Mouse (Mus musculus) spleen, postnatal 10 days (tissue): ENCODE data around the gene Rmnd5a.

ENCODE experiments used
- DNase-seq, 2 experiments: peaks; one replicate each; pipeline ENCODE4 v3.0.0; 2021 to 2022; ENCODE audit warnings: low spot score in 2 of 2

Gene Rmnd5a

DNA sequence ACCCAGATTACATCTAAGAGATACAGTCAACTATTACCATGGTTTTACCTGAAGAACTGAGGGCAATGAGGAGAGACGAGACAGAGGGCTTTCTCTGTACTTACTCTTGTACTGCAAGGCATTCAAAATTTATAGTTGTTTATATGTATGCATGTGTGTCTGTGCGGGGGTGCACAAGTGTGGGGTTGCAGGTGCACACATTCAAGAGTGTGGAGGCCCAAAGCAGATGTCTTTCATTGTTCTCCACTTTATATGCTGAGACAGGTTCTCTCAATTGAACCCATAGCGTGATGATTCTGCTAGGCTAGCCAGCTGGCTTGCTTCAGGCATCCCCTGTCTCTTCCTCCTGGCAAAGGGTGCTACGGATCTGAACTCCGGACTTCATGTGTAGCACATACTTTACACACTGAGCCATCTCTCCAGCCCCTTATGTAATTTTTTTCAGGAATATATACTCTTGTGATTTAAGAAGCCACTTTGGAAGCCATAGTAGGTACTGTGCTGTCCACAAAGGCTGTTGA lies 69.3 kb downstream of the Rmnd5a start:
- DNase-seq = no peak

DNA sequence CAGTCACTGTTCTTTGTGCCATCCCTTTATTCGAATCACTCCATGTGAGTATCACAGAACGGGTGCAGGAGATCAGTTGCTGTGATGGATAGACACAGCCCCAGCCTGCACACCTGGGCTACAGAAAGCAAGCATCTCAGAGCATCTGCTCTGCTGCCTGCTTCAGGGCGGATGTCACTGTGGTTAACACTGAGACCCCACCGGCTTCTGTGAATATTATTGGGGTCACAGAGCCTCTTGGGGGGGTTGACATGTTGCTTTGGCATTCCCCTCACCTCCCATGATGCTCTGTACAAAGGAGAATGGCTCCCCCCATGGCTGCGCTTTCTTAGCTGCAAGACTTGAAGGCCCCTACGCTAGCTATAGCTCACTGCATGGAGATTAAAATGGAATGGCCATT lies 71.0 kb downstream of the Rmnd5a start:
- DNase-seq = no peak

DNA sequence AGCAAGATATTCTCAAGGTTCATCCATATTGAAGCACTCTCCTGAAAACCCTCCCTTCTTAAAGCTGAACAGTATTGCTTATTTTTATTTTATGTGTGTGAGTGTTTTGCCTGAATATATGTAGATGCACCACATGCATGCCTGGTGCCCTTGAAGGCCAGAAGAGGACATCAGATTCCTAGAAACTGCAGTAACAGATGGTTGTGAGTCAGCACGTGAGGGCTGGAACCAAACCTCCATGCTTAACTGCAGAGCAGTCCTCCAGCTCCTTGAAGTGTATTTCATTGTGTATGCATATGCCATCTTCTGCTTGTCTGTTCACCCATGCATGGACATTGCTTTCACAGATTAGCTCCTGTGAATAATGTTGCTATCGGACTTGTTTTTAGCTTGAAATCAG lies 76.4 kb downstream of the Rmnd5a start:
- DNase-seq = no peak

DNA sequence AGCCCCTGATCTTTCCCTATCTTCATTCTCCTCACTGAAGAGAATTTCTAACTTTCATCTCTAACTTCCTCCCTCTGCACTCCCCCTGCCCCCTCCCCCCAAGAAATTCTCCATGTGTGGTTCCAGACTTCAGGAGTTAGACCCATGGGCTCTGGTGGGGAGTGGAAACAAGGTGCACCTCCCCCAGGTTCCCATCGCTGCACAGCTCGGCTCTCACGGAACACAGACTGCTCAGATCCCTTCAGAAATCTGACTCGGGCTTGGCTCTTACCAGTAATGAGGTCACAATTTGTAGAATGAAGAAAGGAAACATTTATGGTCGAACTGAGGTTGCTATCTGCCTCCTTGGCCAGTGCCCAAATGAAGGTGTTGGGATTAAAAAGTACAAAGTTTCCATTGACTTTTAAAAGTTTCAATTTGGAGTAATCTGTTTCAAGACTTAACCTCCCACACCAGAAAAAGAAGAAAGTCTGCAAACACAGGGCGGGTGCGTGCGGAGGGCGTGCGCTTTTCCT lies 79.2 kb downstream of the Rmnd5a start:
- no peak for DNase-seq

DNA sequence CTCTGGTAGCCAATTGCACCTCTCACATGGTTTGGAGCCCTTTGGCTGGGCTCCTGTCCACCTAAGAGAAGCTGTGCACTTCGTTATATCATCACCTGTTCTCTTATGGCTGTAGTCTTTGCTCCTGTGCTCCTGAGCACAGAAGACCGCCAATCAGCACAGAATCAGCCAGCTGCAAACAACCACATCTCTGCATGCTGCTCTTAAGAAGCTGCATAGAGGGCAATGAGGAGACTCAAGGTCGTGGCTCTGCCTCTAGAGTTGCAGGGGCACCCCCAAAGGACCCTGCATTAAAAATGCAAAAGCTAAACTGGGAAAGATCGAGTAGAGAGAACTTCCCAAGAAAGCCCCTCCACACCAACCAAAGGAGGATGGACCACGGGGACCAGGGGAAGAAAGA lies 79.7 kb downstream of the Rmnd5a start:
- no peak for DNase-seq

DNA sequence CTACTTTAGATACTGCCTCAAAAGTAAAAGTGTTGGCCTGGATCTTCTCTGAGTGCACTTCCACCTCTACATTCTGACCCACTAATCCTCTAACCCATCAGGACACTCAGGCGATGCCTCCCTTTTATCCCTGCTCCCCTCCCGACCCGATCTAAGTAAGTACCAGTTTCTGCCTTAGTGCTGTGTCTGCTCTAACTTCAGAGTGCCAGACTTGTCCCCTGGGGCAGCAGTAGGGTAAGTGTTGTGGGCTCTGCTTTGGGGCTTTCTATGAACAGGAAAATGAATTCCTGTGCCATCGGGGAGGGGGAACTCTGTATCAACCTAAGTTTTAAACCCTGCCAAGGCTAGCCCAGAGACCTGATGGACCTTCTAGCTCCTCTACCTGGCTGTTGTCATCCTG lies 80.2 kb downstream of the Rmnd5a start:
- no peak for DNase-seq

DNA sequence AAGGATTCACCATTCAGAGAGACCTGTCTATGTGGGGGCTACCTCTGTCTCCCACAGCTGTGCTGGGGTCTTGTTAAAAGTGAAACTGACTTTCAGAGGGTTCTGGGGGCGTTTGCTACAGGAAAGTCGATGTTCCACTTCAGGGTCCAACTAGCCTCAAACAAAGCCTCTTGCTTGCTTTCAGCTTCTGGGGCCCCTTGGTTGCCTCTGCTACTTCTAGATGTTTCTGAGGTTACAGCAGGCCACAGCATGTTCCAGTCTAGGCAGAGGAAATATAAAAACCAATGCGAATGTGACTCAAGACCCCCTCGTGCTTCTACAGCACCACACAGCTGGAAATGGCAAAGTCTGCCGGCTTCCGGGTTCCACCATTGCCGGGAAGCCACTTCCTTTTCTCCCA lies 82.9 kb downstream of the Rmnd5a start:
- DNase-seq = no peak

DNA sequence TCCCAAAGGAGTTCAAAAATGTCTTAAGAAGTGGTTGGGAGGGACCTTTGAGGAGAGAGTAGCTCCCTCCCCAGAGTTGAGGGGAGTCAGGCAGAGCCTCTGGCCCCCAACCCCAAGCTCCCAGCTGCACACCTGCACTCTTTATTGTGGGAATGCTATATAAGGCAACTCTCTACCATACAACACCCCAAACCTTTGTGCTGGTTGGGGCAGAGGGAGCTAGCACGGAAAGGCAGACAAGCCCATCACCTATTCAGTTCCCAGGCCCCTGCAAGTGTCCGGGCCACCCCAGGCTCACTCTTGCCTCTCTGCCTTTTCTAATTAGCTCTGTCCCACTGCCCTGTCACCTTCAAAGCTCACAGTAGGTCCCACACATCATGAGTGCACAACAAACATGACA lies 86.7 kb downstream of the Rmnd5a start:
- no peak for DNase-seq

DNA sequence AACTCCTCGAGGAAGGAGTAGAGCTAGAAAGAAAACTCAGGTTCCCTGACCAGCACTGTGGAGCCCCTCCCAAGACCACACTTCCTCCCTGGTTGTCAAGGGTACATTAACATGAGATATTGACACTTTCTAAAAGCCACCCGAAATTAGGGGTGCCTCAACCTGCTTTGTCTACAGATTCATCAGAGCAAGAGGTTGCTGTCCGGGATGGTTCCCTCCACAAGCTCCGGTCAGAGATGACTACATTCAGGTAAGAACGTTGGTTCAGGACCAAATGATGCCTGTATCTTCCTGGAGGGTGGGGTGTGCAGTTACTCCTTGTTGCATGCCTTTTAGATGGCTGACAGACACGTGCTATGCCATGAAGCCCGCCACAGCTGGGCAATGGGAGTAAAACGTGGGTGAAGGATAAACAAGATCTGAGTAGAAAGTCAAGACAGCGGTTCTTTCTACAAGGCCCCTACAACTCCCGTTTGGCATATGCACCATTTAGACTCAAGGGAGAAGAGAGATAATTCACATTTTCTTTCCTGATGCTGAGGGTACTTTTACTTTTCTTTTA lies 87.5 kb downstream of the Rmnd5a start:
- DNase-seq = no peak

DNA sequence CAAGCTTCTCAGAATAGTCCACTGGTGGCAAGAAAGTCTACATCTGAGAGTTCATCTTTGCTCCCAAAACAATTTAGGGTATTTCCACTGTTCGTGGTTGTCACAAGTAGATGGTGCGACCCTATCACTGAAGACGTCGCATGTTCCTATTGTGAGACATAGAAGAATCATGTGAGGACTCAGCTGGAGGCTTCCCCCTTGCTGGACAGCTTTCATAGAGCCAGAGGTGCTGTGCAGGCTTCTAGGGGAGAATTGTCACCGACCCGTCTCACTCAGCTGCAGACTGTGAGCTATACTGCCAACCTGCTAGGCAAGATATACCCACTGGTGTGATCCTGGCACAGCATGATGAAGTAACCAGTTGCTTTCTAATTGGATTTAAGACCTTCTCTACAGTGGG lies 88.2 kb downstream of the Rmnd5a start:
- no peak for DNase-seq

DNA sequence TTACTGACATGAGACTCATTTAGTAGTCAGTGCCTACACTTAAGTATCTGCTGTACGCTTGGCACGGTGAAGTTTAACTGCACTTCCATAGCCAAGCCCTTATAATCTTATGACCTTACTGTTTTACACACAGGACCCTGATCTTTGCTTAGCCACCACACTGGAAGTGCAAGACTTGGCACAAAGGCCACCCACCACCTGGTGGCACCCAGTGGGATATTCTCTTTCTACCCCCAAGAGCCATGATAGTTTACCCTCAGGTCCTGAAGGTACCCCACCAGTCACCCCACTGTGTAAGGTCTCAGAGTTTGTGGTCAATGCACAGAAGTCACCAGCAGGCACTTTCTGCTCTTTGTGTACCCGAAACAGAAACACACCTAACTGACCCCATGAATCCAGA lies 89.2 kb downstream of the Rmnd5a start:
- no peak for DNase-seq

DNA sequence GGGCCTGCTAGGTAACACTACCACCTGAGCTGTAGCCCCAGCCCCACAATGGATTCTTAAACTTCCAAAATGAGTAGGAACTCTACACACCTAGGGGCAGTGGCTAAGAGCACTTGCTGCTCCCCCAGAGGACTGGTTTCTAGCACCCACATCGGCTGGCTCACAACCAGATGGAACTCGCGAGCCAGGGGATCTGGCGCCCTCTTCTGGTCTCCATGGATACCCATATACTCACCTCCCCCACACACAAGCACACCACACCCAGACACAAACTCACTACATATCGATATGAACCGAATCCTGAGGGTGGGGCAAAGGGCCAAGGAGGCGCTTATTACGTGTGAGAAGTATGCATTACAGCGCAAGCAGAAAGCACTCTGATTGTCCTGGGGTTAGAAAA lies 92.4 kb downstream of the Rmnd5a start:
- no peak for DNase-seq

DNA sequence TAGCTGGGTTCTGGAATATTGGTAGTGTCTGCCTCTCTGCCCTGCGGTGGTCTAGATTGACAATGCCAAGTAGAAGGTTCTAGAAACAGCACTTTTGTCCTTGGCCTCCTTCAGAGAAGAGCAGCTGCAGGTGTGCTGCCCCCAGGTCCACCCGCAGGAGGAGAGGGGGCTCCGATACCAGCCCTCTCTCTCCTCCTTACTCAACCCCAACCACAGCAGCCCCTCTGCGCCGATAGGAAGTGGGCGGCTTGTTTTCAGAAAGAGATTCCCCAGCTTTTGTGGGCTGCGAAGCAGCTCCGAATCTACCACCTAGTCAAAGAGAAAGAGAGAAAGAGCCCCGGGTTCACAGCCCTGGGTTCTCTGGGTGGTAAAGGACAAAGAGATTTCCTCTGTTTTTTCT lies 99.3 kb downstream of the Rmnd5a start:
- no peak for DNase-seq

DNA sequence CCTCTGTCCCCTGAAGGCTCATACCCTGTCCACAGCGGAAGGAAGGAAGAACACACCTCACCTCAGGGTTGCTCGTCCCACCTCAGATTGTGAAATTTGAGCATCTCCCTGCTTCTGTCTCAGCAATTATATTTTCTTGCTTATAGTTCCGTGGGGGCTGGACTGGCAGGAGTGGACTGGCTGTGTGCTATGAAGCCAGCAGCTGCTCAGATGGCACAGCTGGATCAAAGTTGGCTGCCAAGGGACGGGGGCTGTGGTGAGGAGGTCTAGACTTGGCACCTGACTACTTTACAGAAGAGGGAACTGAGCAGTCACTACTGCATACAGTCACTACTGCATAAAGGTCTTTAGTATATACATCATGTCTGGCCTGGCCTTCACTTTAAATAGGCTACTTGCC lies 101.1 kb downstream of the Rmnd5a start:
- no peak for DNase-seq

DNA sequence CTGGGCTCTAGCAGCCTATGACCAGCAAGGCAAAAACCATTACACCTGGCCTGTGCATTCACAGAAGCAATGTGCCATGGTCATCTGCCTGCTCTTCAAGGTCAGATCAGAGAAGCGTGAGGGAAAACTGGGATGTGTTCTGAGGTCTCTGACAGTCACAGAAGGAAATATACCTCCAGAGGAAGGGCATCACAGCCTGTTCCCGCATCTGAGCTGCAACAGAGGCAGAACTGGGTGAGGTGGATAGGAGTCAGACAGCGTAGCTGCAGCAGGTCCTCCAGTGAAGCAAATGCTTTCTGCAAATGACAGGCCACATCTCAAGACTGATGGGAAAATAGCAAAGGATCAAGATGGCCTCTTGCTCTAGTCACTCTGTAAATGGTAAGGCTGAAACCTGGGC lies 101.5 kb downstream of the Rmnd5a start:
- DNase-seq = no peak
